ENCODE assay signal across 8 mouse cellular contexts in the genomic region with DNA sequence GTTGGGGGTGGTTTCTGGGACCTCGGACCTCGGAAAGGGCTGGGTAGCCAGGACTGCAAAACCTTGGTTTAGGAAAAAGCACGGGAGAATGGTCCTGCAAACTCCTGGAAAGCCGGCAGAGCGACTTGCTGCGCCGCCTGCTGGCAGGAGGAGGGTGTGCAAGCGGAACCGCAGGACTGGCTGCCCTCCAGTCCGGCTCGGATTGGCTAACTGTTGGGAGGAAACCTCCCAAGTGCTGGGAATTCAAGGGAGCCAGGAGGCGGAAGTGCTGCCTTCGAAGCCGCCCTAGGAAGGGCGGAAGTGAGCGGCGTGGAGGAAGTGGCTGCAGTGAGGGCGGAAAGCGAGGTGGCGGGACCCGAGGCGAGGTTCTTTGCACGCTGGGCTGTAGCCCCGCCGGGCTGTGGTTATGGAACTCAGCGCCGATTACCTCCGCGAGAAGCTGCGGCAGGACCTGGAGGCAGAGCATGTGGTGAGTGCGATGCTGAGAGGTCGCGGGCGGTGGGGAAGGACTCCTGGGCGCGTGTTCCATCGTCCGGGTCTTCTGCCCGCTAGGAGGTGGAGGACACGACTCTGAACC. TPM values are rescaled to one million over a fixed set of nuclear protein-coding genes. Genes with fewer than 3 reads are reported as not detected.
DNase-seq lines count a peak whose midpoint lies in the region; ATAC-seq and TF ChIP-seq lines count a peak whose summit lies in the region.

TSS of gene Slx1b (minus strand) at position 154 of the 577 bp plus-strand sequence.

- H3K9me3 ChIP-seq in G1E (replicated peaks): no peaks in the 10 kb centered on the region
- H3K9me3 ChIP-seq in forebrain, embryonic 16.5 days (ENCODE audit: control insufficient read depth, low read length): no peaks in the 10 kb centered on the region
- no peaks in the 10 kb centered on the region for H3K9me3 ChIP-seq in lung, embryonic 14.5 days (ENCODE audit: low read depth, low read length)

- peaks cover 71% of the 10 kb centered on the region for H3K36me3 ChIP-seq in G1E (replicated peaks)
- peaks cover 19% of the 10 kb centered on the region for H3K36me3 ChIP-seq in forebrain, embryonic 16.5 days (ENCODE audit: control insufficient read depth, insufficient read depth)
- peaks cover 22% of the 10 kb centered on the region for H3K36me3 ChIP-seq in lung, embryonic 14.5 days (ENCODE audit: insufficient read depth)
- H3K36me3 ChIP-seq in thymus, adult 2 months (ENCODE audit: control insufficient read depth, insufficient read depth, low read length): peaks cover 21% of the 10 kb centered on the region

- under 1% methylated on average over 39 of the region's 40 CpGs for WGBS in forebrain, embryonic 16.5 days
- under 1% methylated on average over 40 of the region's 40 CpGs for WGBS in lung, embryonic 14.5 days
- WGBS in olfactory bulb, adult 2 months: 1% methylated on average over 40 of the region's 40 CpGs
- WGBS in thymus, adult 2 months: under 1% methylated on average over 40 of the region's 40 CpGs

- H3K4me3 ChIP-seq in G1E (ENCODE audit: low read depth, low read length): peak within 1 kb of the TSS; percentile 92
- peak within 1 kb of the TSS; percentile 78 for H3K4me3 ChIP-seq in forebrain, embryonic 16.5 days (replicated peaks; ENCODE audit: low read length)
- peak within 1 kb of the TSS; percentile 95 for H3K4me3 ChIP-seq in layer of hippocampus, adult 2 months
- peak within 1 kb of the TSS; percentile 81 for H3K4me3 ChIP-seq in lung, embryonic 14.5 days (ENCODE audit: low read depth, low read length)
- H3K4me3 ChIP-seq in olfactory bulb, adult 2 months (ENCODE audit: insufficient read depth, low read depth, low read length): peak within 1 kb of the TSS; percentile 75
- H3K4me3 ChIP-seq in thymus, adult 2 months (ENCODE audit: control insufficient read depth, insufficient read depth, low read length): peak within 1 kb of the TSS; percentile 93

- peak; percentile 94 for ATAC-seq in G1E (ENCODE audit: extremely low read depth, insufficient number of reproducible peaks, low FRiP score, poor library complexity, severe bottlenecking)
- peak; percentile 97 for ATAC-seq in forebrain, embryonic 16.5 days
- peak; percentile 97 for ATAC-seq in lung, embryonic 14.5 days (ENCODE audit: insufficient read depth)

- H3K4me2 ChIP-seq in forebrain, embryonic 16.5 days (ENCODE audit: low read length): peak within 1 kb of the TSS; percentile 86
- peak within 1 kb of the TSS; percentile 94 for H3K4me2 ChIP-seq in lung, embryonic 14.5 days

- H3K9ac ChIP-seq in forebrain, embryonic 16.5 days (replicated peaks; ENCODE audit: low read depth, low read length): peak within 1 kb of the TSS; percentile 85
- H3K9ac ChIP-seq in lung, embryonic 14.5 days: peak within 1 kb of the TSS; percentile 90

- TF ChIP-seq POLR2A in olfactory bulb, adult 2 months (IDR thresholded peaks at IDR 0.05; ENCODE audit: insufficient read depth, low read depth, low read length): peak; percentile 50; the same call in 1 of the 2 replicates
- peak; percentile 62 for TF ChIP-seq POLR2A in thymus, adult 2 months (IDR thresholded peaks at IDR 0.05; ENCODE audit: control insufficient read depth, extremely low read depth, insufficient read depth, low read length, poor library complexity)

- peak; percentile 98 for TF ChIP-seq CTCF in G1E (IDR thresholded peaks at IDR 0.05; ENCODE audit: low read depth, low read length)
- TF ChIP-seq CTCF in layer of hippocampus, adult 2 months (conservative IDR thresholded peaks at IDR 0.05): peak; percentile 89
- peak; percentile 99 for TF ChIP-seq CTCF in lung, embryonic 14.5 days (IDR thresholded peaks at IDR 0.05; ENCODE audit: low read depth)
- TF ChIP-seq CTCF in olfactory bulb, adult 2 months (IDR thresholded peaks at IDR 0.05; ENCODE audit: insufficient read depth, low read depth, low read length): peak; percentile 81
- TF ChIP-seq CTCF in thymus, adult 2 months (IDR thresholded peaks at IDR 0.05; ENCODE audit: borderline replicate concordance, control insufficient read depth, extremely low read depth, insufficient read depth, low read length, poor library complexity): peak; percentile 93; the same call in 1 of the 2 replicates

- no peaks in the 10 kb centered on the region for H3K27me3 ChIP-seq in G1E (ENCODE audit: insufficient read depth, low read length)
- H3K27me3 ChIP-seq in forebrain, embryonic 16.5 days (replicated peaks; ENCODE audit: control insufficient read depth, insufficient read depth, low read length): no peaks in the 10 kb centered on the region
- no peaks in the 10 kb centered on the region for H3K27me3 ChIP-seq in lung, embryonic 14.5 days (ENCODE audit: insufficient read depth, low read length)
- H3K27me3 ChIP-seq in thymus, adult 2 months (ENCODE audit: control insufficient read depth, insufficient read depth, low read length): no peaks in the 10 kb centered on the region

- peak; percentile 98 for DNase-seq in G1E (ENCODE audit: low spot score)
- DNase-seq in cerebellum, adult 18-20 months: peak; percentile 94 to 96
- DNase-seq in heart, postnatal 36 days: peak; percentile 94 to 95
- peak; percentile 96 to 98 for DNase-seq in layer of hippocampus, adult 2 months (ENCODE audit: low spot score in 2 of 2)
- peak; percentile 99 for DNase-seq in lung, embryonic 14.5 days
- peak; percentile 89 for DNase-seq in thymus, adult 2 months

- H3K4me1 ChIP-seq in G1E (ENCODE audit: insufficient read depth, low read depth, low read length): peaks cover 64% of the 10 kb centered on the region
- peaks cover 26% of the 10 kb centered on the region for H3K4me1 ChIP-seq in forebrain, embryonic 16.5 days (replicated peaks; ENCODE audit: control insufficient read depth, insufficient read depth, low read length)
- peaks cover 8% of the 10 kb centered on the region for H3K4me1 ChIP-seq in lung, embryonic 14.5 days (ENCODE audit: insufficient read depth)
- peaks cover 15% of the 10 kb centered on the region for H3K4me1 ChIP-seq in olfactory bulb, adult 2 months (ENCODE audit: control insufficient read depth, insufficient read depth, low read length)
- peaks cover 27% of the 10 kb centered on the region for H3K4me1 ChIP-seq in thymus, adult 2 months (replicated peaks; ENCODE audit: control insufficient read depth, insufficient read depth, low read length)

- peak within 1 kb of the TSS; percentile 92 for H3K27ac ChIP-seq in forebrain, embryonic 16.5 days (ENCODE audit: low read length)
- peak within 1 kb of the TSS; percentile 97 for H3K27ac ChIP-seq in layer of hippocampus, adult 2 months
- H3K27ac ChIP-seq in lung, embryonic 14.5 days (ENCODE audit: low read depth): peak within 1 kb of the TSS; percentile 98
- peak within 1 kb of the TSS; percentile 92 for H3K27ac ChIP-seq in olfactory bulb, adult 2 months (ENCODE audit: insufficient read depth, low read depth, low read length)
- H3K27ac ChIP-seq in thymus, adult 2 months (ENCODE audit: control insufficient read depth, insufficient read depth, low read length): peak within 1 kb of the TSS; percentile 81

- intact Hi-C loops in heart, postnatal 36 days (cut with DNase I): loop anchor here (1.0 to 5.0 kb wide), 5 partner anchors 51 to 293 kb away; partner anchors contain the start of genes Apobr, Cln3, Ppp4c and Sh2b1

RNA-seq across cellular contexts. Expression of gene Slx1b, which starts in this region (rescaled TPM):
- total RNA-seq in G1E (2014; fragmentation: Nextera tagmentation): 3.5 and 3.8 TPM in 2 replicates
- total RNA-seq in G1E (2017): 4.5 and 7.0 TPM in 2 replicates
- 4.9 and 8.1 TPM in 2 replicates for polyA plus RNA-seq in G1E (2012)
- polyA plus RNA-seq in forebrain, embryonic 16.5 days (2015; fragmentation: Nextera tagmentation; extraction: Ambion mirVana): 14.4 and 20.3 TPM in 2 replicates
- 1 to 10 TPM; 4.4 to 5.9 TPM for total RNA-seq in heart, postnatal 36 days (2021)
- total RNA-seq in layer of hippocampus, adult 2 months (2021): 10 to 100 TPM; 18.9 to 22.3 TPM
- polyA plus RNA-seq in lung, embryonic 14.5 days (2014; fragmentation: Nextera tagmentation; extraction: Ambion mirVana): 8.9 and 9.7 TPM in 2 replicates
- not detected in 2 replicates for polyA plus RNA-seq in olfactory bulb, adult 2 months (2012; ENCODE audit: insufficient read depth, insufficient read length, low replicate concordance, missing spikeins)
- polyA plus RNA-seq in thymus, adult 2 months (2012; rRNA removed): 34.6 and 36.7 TPM in 2 replicates

Comparison
In these comparisons a context has a peak if more than half of its experiments do, and no peak if none do; other contexts are left out.
1. Peak in every context shown above with its lines: DNase-seq, ATAC-seq, H3K4me3 ChIP-seq and H3K27ac ChIP-seq.